Comparison of ENCODE assay signal across 21 mouse cellular contexts in the genomic region with DNA sequence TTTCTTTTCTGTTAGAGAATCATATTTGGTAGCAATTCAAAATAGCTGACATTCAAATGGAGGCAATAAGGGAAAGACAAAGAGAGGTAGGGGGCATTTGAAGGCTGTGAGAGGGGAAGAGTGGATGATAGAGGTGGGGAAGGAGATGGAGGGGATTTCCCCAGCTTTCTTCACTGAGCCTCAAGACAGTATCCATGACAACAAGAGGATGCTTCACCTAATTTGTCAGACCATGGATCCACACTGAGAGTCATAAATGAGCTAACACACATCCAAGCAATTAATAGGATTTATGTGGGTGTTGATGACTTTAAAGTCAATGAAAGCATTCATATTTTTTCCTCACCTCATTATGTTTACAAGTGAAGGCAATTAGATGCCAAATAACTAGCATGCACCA.
A peak's percentile ranks its signal among the peaks of the same experiment; 100 is the strongest.
DNase-seq lines count a peak whose midpoint lies in the region; ATAC-seq lines count a peak whose summit lies in the region.
"Had no signal": no experiment of that assay in that cellular context is flagged by ENCODE, and none has a peak within 500 bp of the region (broad histone marks: within the 10 kb centered on the region; RNA-seq: fewer than 3 reads in every experiment).

No protein-coding gene starts in this region.

- H3K27ac ChIP-seq in hindbrain, embryonic 13.5 days = no peak overlapping the region
- no peak overlapping the region for H3K27ac ChIP-seq in hindbrain, embryonic 11.5 days (ENCODE audit: low read depth, low read length)
- H3K27ac ChIP-seq in neural tube, embryonic 12.5 days = no peak overlapping the region
- no peak overlapping the region for H3K27ac ChIP-seq in neural tube, embryonic 14.5 days (ENCODE audit: low read depth, low read length)
- H3K27ac ChIP-seq: embryonic facial prominence, embryonic 12.5 days; forebrain, embryonic 13.5 days; heart, embryonic 10.5 days had no signal

- H3K36me3 ChIP-seq in hindbrain, embryonic 13.5 days = no peaks in the 10 kb centered on the region
- no peaks in the 10 kb centered on the region for H3K36me3 ChIP-seq in hindbrain, embryonic 11.5 days (ENCODE audit: control insufficient read depth, insufficient read depth, low read length)
- no peaks in the 10 kb centered on the region for H3K36me3 ChIP-seq in neural tube, embryonic 12.5 days
- H3K36me3 ChIP-seq in neural tube, embryonic 14.5 days (ENCODE audit: control insufficient read depth, insufficient read depth, low read length) = no peaks in the 10 kb centered on the region
- H3K36me3 ChIP-seq: embryonic facial prominence, embryonic 12.5 days; G1E; heart, embryonic 10.5 days had no signal

- H3K9me3 ChIP-seq in hindbrain, embryonic 13.5 days = no peaks in the 10 kb centered on the region
- H3K9me3 ChIP-seq in hindbrain, embryonic 11.5 days (ENCODE audit: control insufficient read depth, low read length) = no peaks in the 10 kb centered on the region
- H3K9me3 ChIP-seq in neural tube, embryonic 12.5 days = no peaks in the 10 kb centered on the region
- H3K9me3 ChIP-seq in neural tube, embryonic 14.5 days (ENCODE audit: control insufficient read depth, low read length) = no peaks in the 10 kb centered on the region
- H3K9me3 ChIP-seq: embryonic facial prominence, embryonic 12.5 days; forebrain, embryonic 13.5 days; G1E; heart, embryonic 10.5 days had no signal

- DNase-seq in hindbrain, embryonic 11.5 days (ENCODE audit: low spot score) = no peak
- no peak for DNase-seq in neural tube, embryonic 10.5 days (ENCODE audit: extremely low spot score, low spot score)
- DNase-seq in cerebellum, adult 9-11 months = no peak
- DNase-seq: adrenal gland, adult 8-10 months; adrenal gland, postnatal 36 days; cerebellum, adult 11 months; cerebellum, adult 8-10 months; cerebellum, postnatal 25 days; gastrocnemius, postnatal 36 days; heart, adult 18-20 months; heart, postnatal 10 days; heart, postnatal 4 days had no signal

- ATAC-seq in hindbrain, embryonic 13.5 days (ENCODE audit: low FRiP score) = 0 out of 2 replicates have a peak, but pooled peaks have one; percentile 65
- no peak for ATAC-seq in hindbrain, embryonic 11.5 days (ENCODE audit: low FRiP score)
- peak; percentile 55; the same call in 1 of the 2 replicates for ATAC-seq in neural tube, embryonic 12.5 days (ENCODE audit: low FRiP score, low read depth)
- peak; percentile 75; the same call in 1 of the 2 replicates for ATAC-seq in neural tube, embryonic 14.5 days (ENCODE audit: low read depth)
- ATAC-seq: forebrain, embryonic 13.5 days; inflammation-experienced regulatory T-cells, adult 6 months; intestine, postnatal 0 days had no signal

- H3K4me2 ChIP-seq in hindbrain, embryonic 13.5 days = no peak overlapping the region
- no peak overlapping the region for H3K4me2 ChIP-seq in hindbrain, embryonic 11.5 days (replicated peaks; ENCODE audit: low read depth, low read length)
- H3K4me2 ChIP-seq in neural tube, embryonic 12.5 days (replicated peaks) = no peak overlapping the region
- H3K4me2 ChIP-seq in neural tube, embryonic 14.5 days (ENCODE audit: low read depth, low read length) = no peak overlapping the region
- H3K4me2 ChIP-seq: embryonic facial prominence, embryonic 12.5 days; forebrain, embryonic 13.5 days had no signal

- H3K4me3 ChIP-seq in hindbrain, embryonic 13.5 days = no peak overlapping the region
- no peak overlapping the region for H3K4me3 ChIP-seq in hindbrain, embryonic 11.5 days (ENCODE audit: low read depth, low read length)
- H3K4me3 ChIP-seq in neural tube, embryonic 12.5 days = no peak overlapping the region
- H3K4me3 ChIP-seq in neural tube, embryonic 14.5 days (ENCODE audit: low read depth, low read length) = no peak overlapping the region
- H3K4me3 ChIP-seq: embryonic facial prominence, embryonic 12.5 days; forebrain, embryonic 13.5 days; heart, embryonic 10.5 days had no signal

- no peak overlapping the region for H3K9ac ChIP-seq in hindbrain, embryonic 13.5 days
- no peak overlapping the region for H3K9ac ChIP-seq in hindbrain, embryonic 11.5 days (ENCODE audit: low read depth, low read length)
- no peak overlapping the region for H3K9ac ChIP-seq in neural tube, embryonic 12.5 days
- H3K9ac ChIP-seq in neural tube, embryonic 14.5 days (replicated peaks; ENCODE audit: low read depth, low read length) = no peak overlapping the region
- H3K9ac ChIP-seq: embryonic facial prominence, embryonic 12.5 days; forebrain, embryonic 13.5 days had no signal

- H3K4me1 ChIP-seq in hindbrain, embryonic 13.5 days (replicated peaks) = no peaks in the 10 kb centered on the region
- no peaks in the 10 kb centered on the region for H3K4me1 ChIP-seq in hindbrain, embryonic 11.5 days (replicated peaks; ENCODE audit: control insufficient read depth, insufficient read depth, low read length)
- no peaks in the 10 kb centered on the region for H3K4me1 ChIP-seq in neural tube, embryonic 12.5 days
- H3K4me1 ChIP-seq in neural tube, embryonic 14.5 days (ENCODE audit: control insufficient read depth, insufficient read depth, low read length) = no peaks in the 10 kb centered on the region
- H3K4me1 ChIP-seq: embryonic facial prominence, embryonic 12.5 days; forebrain, embryonic 13.5 days; heart, embryonic 10.5 days had no signal

- H3K27me3 ChIP-seq in hindbrain, embryonic 13.5 days = no peaks in the 10 kb centered on the region
- H3K27me3 ChIP-seq in hindbrain, embryonic 11.5 days (ENCODE audit: control insufficient read depth, insufficient read depth, low read length) = no peaks in the 10 kb centered on the region
- no peaks in the 10 kb centered on the region for H3K27me3 ChIP-seq in neural tube, embryonic 12.5 days (replicated peaks)
- H3K27me3 ChIP-seq in neural tube, embryonic 14.5 days (ENCODE audit: control insufficient read depth, insufficient read depth, low read length) = no peaks in the 10 kb centered on the region
- H3K27me3 ChIP-seq: embryonic facial prominence, embryonic 12.5 days; forebrain, embryonic 13.5 days had no signal
